In genomic region chr19:5488878-5489571, GRCm38 (mm10) we compare ENCODE assay signal across 8 mouse cellular contexts. TPM values are rescaled to one million over a fixed set of nuclear protein-coding genes. Genes with fewer than 3 reads are reported as not detected.
DNase-seq lines count a peak whose midpoint lies in the region; ATAC-seq and TF ChIP-seq lines count a peak whose summit lies in the region.

No protein-coding gene starts in this region.

- under 1% methylated on average over 26 of the region's 26 CpGs for WGBS in embryonic facial prominence, embryonic 15.5 days
- WGBS in limb, embryonic 14.5 days, result 0% methylated on average over 26 of the region's 26 CpGs
- under 1% methylated on average over 26 of the region's 26 CpGs for WGBS in midbrain, postnatal 0 days

- peak; percentile 99 for DNase-seq in 3T3-L1 (ENCODE audit: low read depth, low spot score)
- peak; percentile 97 to 98 for DNase-seq in adrenal gland, postnatal 36 days
- DNase-seq in heart, adult 8-10 months (ENCODE audit: low spot score), result peak; percentile 97
- DNase-seq in kidney, adult 9 months, result peak; percentile 99
- DNase-seq in limb, embryonic 14.5 days (ENCODE audit: low spot score), result peak; percentile 98
- DNase-seq in midbrain, postnatal 0 days (ENCODE audit: low spot score), result peak; percentile 97
- DNase-seq in spleen, postnatal 14 days (ENCODE audit: low spot score in 2 of 2), result peak; percentile 95 to 96

- peaks cover 49% of the 10 kb centered on the region for H3K4me1 ChIP-seq in embryonic facial prominence, embryonic 15.5 days
- peaks cover 19% of the 10 kb centered on the region for H3K4me1 ChIP-seq in limb, embryonic 14.5 days (ENCODE audit: control insufficient read depth, insufficient read depth, low read length)
- peaks cover 3% of the 10 kb centered on the region; the same call in 1 of the 2 replicates for H3K4me1 ChIP-seq in midbrain, postnatal 0 days (ENCODE audit: insufficient read depth, low read length)

- H3K4me3 ChIP-seq in embryonic facial prominence, embryonic 15.5 days (replicated peaks), result peak overlapping the region; percentile 59
- peak overlapping the region; percentile 57 for H3K4me3 ChIP-seq in limb, embryonic 14.5 days (replicated peaks; ENCODE audit: low read length)
- H3K4me3 ChIP-seq in midbrain, postnatal 0 days (ENCODE audit: low read depth, low read length), result peak overlapping the region; percentile 52

- peak overlapping the region; percentile 99 for H3K27ac ChIP-seq in embryonic facial prominence, embryonic 15.5 days (replicated peaks)
- peak overlapping the region; percentile 93 for H3K27ac ChIP-seq in limb, embryonic 14.5 days (replicated peaks; ENCODE audit: low read depth, low read length)
- H3K27ac ChIP-seq in midbrain, postnatal 0 days (ENCODE audit: low read depth, low read length), result peak overlapping the region; percentile 98

- no peaks in the 10 kb centered on the region for H3K9me3 ChIP-seq in embryonic facial prominence, embryonic 15.5 days (replicated peaks)
- no peaks in the 10 kb centered on the region for H3K9me3 ChIP-seq in limb, embryonic 14.5 days (ENCODE audit: control insufficient read depth, low read length)
- no peaks in the 10 kb centered on the region for H3K9me3 ChIP-seq in midbrain, postnatal 0 days (ENCODE audit: low read length)

- no peak for TF ChIP-seq POLR2A in limb, embryonic 14.5 days (IDR thresholded peaks at IDR 0.05; ENCODE audit: borderline replicate concordance, extremely low read depth, insufficient read depth, insufficient read length)

- peak overlapping the region; percentile 86 for H3K4me2 ChIP-seq in embryonic facial prominence, embryonic 15.5 days (replicated peaks)
- peak overlapping the region; percentile 77 for H3K4me2 ChIP-seq in limb, embryonic 14.5 days (replicated peaks; ENCODE audit: low read depth, low read length, severe bottlenecking)
- peak overlapping the region; percentile 83 for H3K4me2 ChIP-seq in midbrain, postnatal 0 days (ENCODE audit: low read depth, low read length, poor library complexity, severe bottlenecking)

- H3K36me3 ChIP-seq in embryonic facial prominence, embryonic 15.5 days, result peaks cover 37% of the 10 kb centered on the region
- peaks cover 43% of the 10 kb centered on the region for H3K36me3 ChIP-seq in limb, embryonic 14.5 days (ENCODE audit: control insufficient read depth, insufficient read depth, low read length)
- peaks cover 31% of the 10 kb centered on the region for H3K36me3 ChIP-seq in midbrain, postnatal 0 days (ENCODE audit: insufficient read depth, low read length)

- peak; percentile 85 for ATAC-seq in embryonic facial prominence, embryonic 15.5 days (ENCODE audit: insufficient number of reproducible peaks, low FRiP score, low TSS enrichment, low read depth)
- ATAC-seq in limb, embryonic 14.5 days (ENCODE audit: low FRiP score, low read depth), result peak; percentile 77
- ATAC-seq in midbrain, postnatal 0 days (ENCODE audit: low FRiP score), result peak; percentile 74

- peak overlapping the region; percentile 23 for H3K9ac ChIP-seq in embryonic facial prominence, embryonic 15.5 days
- peak overlapping the region; percentile 48 for H3K9ac ChIP-seq in limb, embryonic 14.5 days (ENCODE audit: low read depth, low read length, severe bottlenecking)
- H3K9ac ChIP-seq in midbrain, postnatal 0 days (replicated peaks; ENCODE audit: low read length, poor library complexity, severe bottlenecking), result peak overlapping the region; percentile 53

- peak; percentile 52; the same call in 1 of the 2 replicates for TF ChIP-seq CTCF in midbrain, postnatal 0 days (IDR thresholded peaks at IDR 0.05)

- no peaks in the 10 kb centered on the region for H3K27me3 ChIP-seq in embryonic facial prominence, embryonic 15.5 days
- H3K27me3 ChIP-seq in limb, embryonic 14.5 days (ENCODE audit: control insufficient read depth, insufficient read depth, low read length), result no peaks in the 10 kb centered on the region
- no peaks in the 10 kb centered on the region for H3K27me3 ChIP-seq in midbrain, postnatal 0 days (ENCODE audit: insufficient read depth, low read length)

RNA-seq across cellular contexts. Expression of gene Mus81, which starts 0.8 kb away (rescaled TPM):
- 10 to 100 TPM; 23.1 to 30.7 TPM for total RNA-seq in adrenal gland, postnatal 36 days (2021)
- 44.1 and 45.2 TPM in 2 replicates for polyA plus RNA-seq in embryonic facial prominence, embryonic 15.5 days (2015; fragmentation: Nextera tagmentation; extraction: Ambion mirVana)
- total RNA-seq in heart, adult 8-10 months (2022), result 10 to 100 TPM; 15.8 to 27.3 (median 21.9) TPM
- polyA plus RNA-seq in limb, embryonic 14.5 days (2012; rRNA removed), result 40.8 and 53.5 TPM in 2 replicates
- 33.9 and 38.7 TPM in 2 replicates for polyA plus RNA-seq in limb, embryonic 14.5 days (2014; fragmentation: Nextera tagmentation; extraction: Ambion mirVana)
- 60.9 and 87.3 TPM in 2 replicates for total RNA-seq in midbrain, postnatal 0 days (2014; rRNA removed)
- 27.9 and 30.4 TPM in 2 replicates for polyA plus RNA-seq in midbrain, postnatal 0 days (2015; fragmentation: Nextera tagmentation; extraction: Ambion mirVana)

RNA-seq across cellular contexts. Expression of gene Cfl1, which starts 1.2 kb away (rescaled TPM):
- 100 to 1,000 TPM; 659 to 740 TPM for total RNA-seq in adrenal gland, postnatal 36 days (2021)
- 2,278 and 2,311 TPM in 2 replicates for polyA plus RNA-seq in embryonic facial prominence, embryonic 15.5 days (2015; fragmentation: Nextera tagmentation; extraction: Ambion mirVana)
- total RNA-seq in heart, adult 8-10 months (2022), result 100 to 1,000 TPM; 142 to 201 (median 170) TPM
- 913 and 966 TPM in 2 replicates for polyA plus RNA-seq in limb, embryonic 14.5 days (2012; rRNA removed)
- 2,572 and 2,655 TPM in 2 replicates for polyA plus RNA-seq in limb, embryonic 14.5 days (2014; fragmentation: Nextera tagmentation; extraction: Ambion mirVana)
- total RNA-seq in midbrain, postnatal 0 days (2014; rRNA removed), result 1,453 and 1,672 TPM in 2 replicates
- 3,482 and 3,602 TPM in 2 replicates for polyA plus RNA-seq in midbrain, postnatal 0 days (2015; fragmentation: Nextera tagmentation; extraction: Ambion mirVana)

RNA-seq across cellular contexts. Expression of gene 1700020D05Rik, which starts 14.6 kb away (rescaled TPM):
- 1 to 10 TPM; 1.0 to 1.5 TPM for total RNA-seq in adrenal gland, postnatal 36 days (2021)
- 0.16 TPM in 1 of 2 replicates, not detected in the other for polyA plus RNA-seq in embryonic facial prominence, embryonic 15.5 days (2015; fragmentation: Nextera tagmentation; extraction: Ambion mirVana)
- 1 to 10 TPM in 1 of 4 experiments, under 1 TPM in 3; 0.52 to 1.4 (median 0.81) TPM for total RNA-seq in heart, adult 8-10 months (2022)
- 2.4 and 3.1 TPM in 2 replicates for polyA plus RNA-seq in limb, embryonic 14.5 days (2012; rRNA removed)
- polyA plus RNA-seq in limb, embryonic 14.5 days (2014; fragmentation: Nextera tagmentation; extraction: Ambion mirVana), result not detected in 2 replicates
- total RNA-seq in midbrain, postnatal 0 days (2014; rRNA removed), result 3.2 and 7.3 TPM in 2 replicates
- 0.20 TPM in 1 of 2 replicates, not detected in the other for polyA plus RNA-seq in midbrain, postnatal 0 days (2015; fragmentation: Nextera tagmentation; extraction: Ambion mirVana)

RNA-seq across cellular contexts. Expression of gene Efemp2, which starts 15.3 kb away (rescaled TPM):
- total RNA-seq in adrenal gland, postnatal 36 days (2021), result 10 to 100 TPM; 50.2 to 87.9 TPM
- 219 and 226 TPM in 2 replicates for polyA plus RNA-seq in embryonic facial prominence, embryonic 15.5 days (2015; fragmentation: Nextera tagmentation; extraction: Ambion mirVana)
- total RNA-seq in heart, adult 8-10 months (2022), result 10 to 100 TPM in 2 of 4 experiments, 1 to 10 TPM in 2; 6.5 to 11.2 (median 9.5) TPM
- 239 and 314 TPM in 2 replicates for polyA plus RNA-seq in limb, embryonic 14.5 days (2012; rRNA removed)
- 193 and 202 TPM in 2 replicates for polyA plus RNA-seq in limb, embryonic 14.5 days (2014; fragmentation: Nextera tagmentation; extraction: Ambion mirVana)
- total RNA-seq in midbrain, postnatal 0 days (2014; rRNA removed), result 32.9 and 33.7 TPM in 2 replicates
- polyA plus RNA-seq in midbrain, postnatal 0 days (2015; fragmentation: Nextera tagmentation; extraction: Ambion mirVana), result 35.2 and 36.1 TPM in 2 replicates

RNA-seq across cellular contexts. Expression of gene Ctsw, which starts 20.7 kb away (rescaled TPM):
- under 1 TPM in 1 of 2 experiments, not detected in 1; 0.26 TPM for total RNA-seq in adrenal gland, postnatal 36 days (2021)
- polyA plus RNA-seq in embryonic facial prominence, embryonic 15.5 days (2015; fragmentation: Nextera tagmentation; extraction: Ambion mirVana), result 1.4 and 2.8 TPM in 2 replicates
- under 1 TPM in 3 of 4 experiments, not detected in 1; 0.29 to 0.38 (median 0.37) TPM for total RNA-seq in heart, adult 8-10 months (2022)
- 0.33 and 0.56 TPM in 2 replicates for polyA plus RNA-seq in limb, embryonic 14.5 days (2012; rRNA removed)
- 0.96 and 1.2 TPM in 2 replicates for polyA plus RNA-seq in limb, embryonic 14.5 days (2014; fragmentation: Nextera tagmentation; extraction: Ambion mirVana)
- total RNA-seq in midbrain, postnatal 0 days (2014; rRNA removed), result 0.33 and 0.94 TPM in 2 replicates
- 1.5 and 1.9 TPM in 2 replicates for polyA plus RNA-seq in midbrain, postnatal 0 days (2015; fragmentation: Nextera tagmentation; extraction: Ambion mirVana)

Comparison
In these comparisons a context has a peak if more than half of its experiments do, and no peak if none do; other contexts are left out.
1. Peak in every context shown above with its lines: DNase-seq, ATAC-seq, H3K4me3 ChIP-seq and H3K27ac ChIP-seq.